Mouse (Mus musculus): ENCODE measurements around the gene Olfr1022.

Gene Olfr1022

DNA sequence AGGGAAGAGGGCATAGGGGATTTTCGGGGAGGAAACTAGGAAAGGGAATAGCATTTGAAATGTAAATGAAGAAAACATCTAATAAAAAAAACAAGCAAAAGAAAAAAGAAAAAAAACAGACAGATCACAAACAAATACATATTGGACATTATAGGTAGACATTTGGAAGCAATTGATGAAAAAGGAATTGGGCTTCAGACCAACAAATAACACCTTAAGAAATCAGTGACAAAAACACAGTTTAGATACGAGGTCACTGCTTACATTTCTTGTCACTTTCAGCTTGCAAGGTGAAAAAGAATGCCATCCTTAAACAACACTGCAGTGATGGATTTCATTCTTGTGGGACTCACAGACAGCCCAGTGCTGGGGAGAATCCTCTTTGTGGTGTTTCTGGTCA, at the start of gene Olfr1022:
Gene Olfr1022 (plus strand): TSS at position 301 of the 400 bp plus-strand sequence.
- DNase-seq, result no peak

GRCm38 (mm10) chr2:85845383-85845782, 23.0 kb upstream of the Olfr1022 start, which contains the start of gene Olfr1019:
Gene Olfr1019, minus strand, starts transcription at chr2:85845483.
- no peak for DNase-seq

- DNase-seq, result no peak
Measured at GRCm38 (mm10) chr2:85846730-85847129, 21.7 kb upstream of the Olfr1022 start, which contains the start of gene Olfr1020. Gene Olfr1020, plus strand, starts transcription at chr2:85847030.

GRCm38 (mm10) chr2:85885340-85885739, 16.9 kb downstream of the Olfr1022 start, which contains the start of gene Olfr1023:
Gene Olfr1023, plus strand, starts transcription at chr2:85885640.
- DNase-seq, result no peak

GRCm38 (mm10) chr2:85904952-85905351, 36.6 kb downstream of the Olfr1022 start, which contains the start of gene Olfr1024:
Gene Olfr1024, minus strand, starts transcription at chr2:85905052.
- no peak for DNase-seq

DNA sequence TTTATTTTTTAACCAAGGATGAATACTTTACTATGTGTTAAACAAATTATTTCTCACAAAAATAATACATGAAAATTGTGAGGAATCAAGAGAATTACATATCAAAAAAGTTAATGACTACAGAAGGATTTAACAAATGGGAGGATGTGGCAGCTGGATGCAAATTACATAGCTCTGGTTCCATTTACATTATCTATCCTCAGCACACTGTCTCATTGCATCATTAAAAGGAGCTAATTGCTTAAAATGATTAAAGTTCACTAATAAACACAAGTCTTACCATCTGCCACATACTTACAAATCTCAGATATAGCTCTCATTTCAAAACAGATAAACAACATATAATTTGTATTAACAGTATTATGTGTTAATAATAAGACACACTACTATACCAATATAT, 44.8 kb downstream of the Olfr1022 start:
- no peak for DNase-seq

DNA sequence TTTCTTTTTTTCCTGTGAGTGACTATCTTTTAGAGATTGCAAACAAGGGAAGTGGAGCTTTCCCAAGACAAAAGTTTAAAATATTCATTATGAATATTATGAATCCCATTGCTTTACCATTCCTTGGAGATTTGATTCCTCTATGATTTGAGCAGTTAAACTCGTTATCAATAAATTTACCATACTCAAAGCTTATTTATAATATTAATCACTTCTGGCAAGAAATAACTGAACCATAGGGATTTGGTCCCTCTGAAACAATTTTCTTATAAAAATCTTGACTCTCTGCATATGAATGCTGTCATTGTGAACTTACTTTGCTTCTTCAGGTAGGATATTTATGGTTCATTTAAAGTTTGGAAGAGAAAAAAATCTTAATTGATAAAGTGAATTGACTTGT, 46.5 kb downstream of the Olfr1022 start, which contains the start of gene Olfr1025-ps1:
Gene Olfr1025-ps1 (plus strand): TSS at position 301 of the 400 bp plus-strand sequence.
- DNase-seq, result no peak
